ENCODE assay signal across 22 mouse cellular contexts in the genomic region with DNA sequence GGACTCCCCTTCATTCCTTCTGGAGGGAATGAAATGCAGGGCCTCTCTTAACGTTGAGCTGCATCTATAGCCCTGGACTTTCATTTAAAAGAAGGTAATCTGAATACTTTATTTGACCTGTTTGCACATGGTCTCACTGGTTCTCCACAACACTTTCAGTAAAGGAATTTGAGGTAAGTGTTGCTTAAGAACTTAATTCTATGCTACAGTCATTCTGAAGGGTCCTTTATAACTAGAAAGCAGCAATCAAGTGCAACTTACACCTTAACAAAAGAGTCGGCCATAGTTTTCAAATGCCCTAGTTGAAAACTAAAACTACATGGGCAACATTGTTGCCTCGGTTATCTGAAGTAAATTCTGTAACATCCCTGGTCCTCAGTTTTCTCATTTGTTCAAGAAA.
"Had no signal": no experiment of that assay in that cellular context is flagged by ENCODE, and none has a peak within 500 bp of the region (broad histone marks: within the 10 kb centered on the region; RNA-seq: fewer than 3 reads in every experiment).

No protein-coding gene starts in this region.

- H3K27ac ChIP-seq: left cerebral cortex, adult 2 months; limb, embryonic 10.5 days; limb, embryonic 12.5 days; limb, embryonic 13.5 days; limb, embryonic 15.5 days; liver, embryonic 12.5 days; liver, embryonic 13.5 days; liver, embryonic 14.5 days; liver, embryonic 15.5 days; lung, embryonic 15.5 days; macrophage; midbrain, embryonic 10.5 days; midbrain, embryonic 12.5 days; midbrain, embryonic 13.5 days; midbrain, embryonic 15.5 days; neural tube, embryonic 12.5 days had no signal

- H3K36me3 ChIP-seq: limb, embryonic 10.5 days; limb, embryonic 12.5 days; limb, embryonic 13.5 days; limb, embryonic 15.5 days; liver, embryonic 12.5 days; liver, embryonic 13.5 days; liver, embryonic 15.5 days; lung, embryonic 15.5 days; midbrain, embryonic 10.5 days; midbrain, embryonic 12.5 days; midbrain, embryonic 13.5 days; midbrain, embryonic 15.5 days; neural tube, embryonic 12.5 days had no signal

- H3K27me3 ChIP-seq: limb, embryonic 12.5 days; limb, embryonic 13.5 days; limb, embryonic 15.5 days; liver, embryonic 12.5 days; liver, embryonic 13.5 days; liver, embryonic 15.5 days; lung, embryonic 15.5 days; midbrain, embryonic 12.5 days; midbrain, embryonic 13.5 days; midbrain, embryonic 15.5 days; neural tube, embryonic 12.5 days had no signal

- H3K4me1 ChIP-seq: limb, embryonic 10.5 days; limb, embryonic 12.5 days; limb, embryonic 13.5 days; limb, embryonic 15.5 days; lung, embryonic 15.5 days; megakaryocyte, embryonic 14.5 days; midbrain, embryonic 10.5 days; midbrain, embryonic 12.5 days; midbrain, embryonic 13.5 days; midbrain, embryonic 15.5 days; neural tube, embryonic 12.5 days had no signal

- H3K9ac ChIP-seq: limb, embryonic 12.5 days; limb, embryonic 13.5 days; limb, embryonic 15.5 days; liver, embryonic 12.5 days; liver, embryonic 13.5 days; liver, embryonic 14.5 days; liver, embryonic 15.5 days; liver, postnatal 0 days; lung, embryonic 14.5 days; lung, embryonic 15.5 days; midbrain, embryonic 12.5 days; midbrain, embryonic 13.5 days; midbrain, embryonic 15.5 days; neural tube, embryonic 12.5 days had no signal

- H3K9me3 ChIP-seq: limb, embryonic 10.5 days; limb, embryonic 12.5 days; limb, embryonic 13.5 days; limb, embryonic 15.5 days; liver, embryonic 12.5 days; liver, embryonic 13.5 days; liver, embryonic 15.5 days; lung, embryonic 15.5 days; megakaryocyte, embryonic 14.5 days; midbrain, embryonic 10.5 days; midbrain, embryonic 12.5 days; midbrain, embryonic 13.5 days; midbrain, embryonic 15.5 days; neural tube, embryonic 12.5 days had no signal

- H3K4me2 ChIP-seq: limb, embryonic 12.5 days; limb, embryonic 13.5 days; limb, embryonic 15.5 days; liver, embryonic 11.5 days; liver, embryonic 12.5 days; liver, embryonic 13.5 days; liver, embryonic 15.5 days; lung, embryonic 14.5 days; lung, embryonic 15.5 days; midbrain, embryonic 11.5 days; midbrain, embryonic 12.5 days; midbrain, embryonic 13.5 days; midbrain, embryonic 15.5 days; neural tube, embryonic 12.5 days had no signal

- H3K4me3 ChIP-seq: left cerebral cortex, adult 2 months; limb, embryonic 10.5 days; limb, embryonic 12.5 days; limb, embryonic 13.5 days; limb, embryonic 15.5 days; liver, embryonic 12.5 days; liver, embryonic 13.5 days; liver, embryonic 15.5 days; lung, embryonic 15.5 days; megakaryocyte, embryonic 14.5 days; midbrain, embryonic 10.5 days; midbrain, embryonic 12.5 days; midbrain, embryonic 13.5 days; midbrain, embryonic 15.5 days; myocyte; neural tube, embryonic 12.5 days had no signal
